Mouse (Mus musculus) limb, embryonic 10.5 days (tissue): ENCODE measurements at regions not wholly inside any gene's neighbourhood (a gene's known extent, or its start where the extent isn't known, plus 50 kb on each side); places are given as distances from the start of the nearest gene placed in this dataset. TPM values are rescaled to one million over a fixed set of nuclear protein-coding genes. Genes with fewer than 3 reads are reported as not detected.

Experiments used
- microRNA-seq: library from miRNA; unstranded; fragments of <30 nt; microRNA quantifications from one replicate; pipeline ENCODE4, GENCODE M21; 2017

Small RNA genes in the stretch of these regions (microRNA-seq; reads per million reads assigned to microRNA genes)
- not detected for gene Mir124a-2
